Mouse (Mus musculus): ENCODE measurements around the gene Slfn8.

DNA sequence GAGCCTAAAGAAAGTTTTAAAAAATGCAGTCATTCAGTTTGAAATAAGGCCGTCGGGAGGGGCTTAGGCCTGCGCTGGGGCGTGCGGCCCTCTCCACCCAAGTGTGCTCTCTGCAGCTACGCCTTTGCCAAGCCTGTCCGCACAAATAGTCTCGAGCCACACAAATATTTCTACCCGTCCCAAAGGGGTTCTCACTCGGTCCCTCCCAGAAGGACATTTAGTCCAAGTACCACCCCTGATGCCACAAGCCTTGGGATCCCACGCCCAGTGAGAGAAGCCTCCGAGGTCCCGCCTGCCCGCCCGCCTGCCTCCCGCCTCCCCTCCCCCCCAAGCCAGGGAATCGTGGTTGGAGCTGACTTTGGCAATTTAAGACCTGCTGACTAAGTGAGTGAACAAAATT lies 37.4 kb downstream of the Slfn8 start:
- TF ChIP-seq POLR2A (IDR thresholded peaks at IDR 0.05; ENCODE audit: control insufficient read depth, low read depth, low read length) (no peak), CTCF (IDR thresholded peaks at IDR 0.05; ENCODE audit: control insufficient read depth, insufficient read depth, insufficient replicate concordance, low read depth, low read length) (no peak)

Data from testis, adult 2 months (tissue).